Mouse (Mus musculus) myocyte (in vitro differentiated cells): Measurements from ENCODE around the gene Ciao2b.

ENCODE experiments used
- CEBPB ChIP-seq: IDR thresholded peaks from 2 replicates; pipeline ENCODE4 v1.6.1; 2011; ENCODE audit warnings: mild to moderate bottlenecking, moderate library complexity; ENCODE audit not compliant: poor library complexity, insufficient read depth, severe bottlenecking
- E2F4 ChIP-seq: IDR thresholded peaks from one replicate; pipeline ENCODE4 v1.6.1; 2011; ENCODE audit warnings: mild to moderate bottlenecking, control low read depth, moderate library complexity; ENCODE audit not compliant: insufficient read depth
- MAX ChIP-seq: IDR thresholded peaks from one replicate; pipeline ENCODE4 v1.6.1; 2011; ENCODE audit warnings: low read depth, mild to moderate bottlenecking, control low read depth
- MYOD1 ChIP-seq, 3 experiments: IDR thresholded peaks; one replicate each; pipeline ENCODE4 v1.6.1; 2011; ENCODE audit warnings: control low read depth in 2 of 3, low read depth in 2 of 3, mild to moderate bottlenecking in 2 of 3, moderate library complexity in 1 of 3; ENCODE audit not compliant: insufficient read length in 2 of 3, control insufficient read depth in 1 of 3
- MYOG ChIP-seq, 3 experiments: IDR thresholded peaks; one replicate each; pipeline ENCODE4 v1.6.1; 2011; ENCODE audit warnings: control low read depth in 2 of 3, low read depth in 2 of 3, mild to moderate bottlenecking in 2 of 3; ENCODE audit not compliant: insufficient read length in 2 of 3, control insufficient read depth in 1 of 3, insufficient read depth in 1 of 3
- POLR2A ChIP-seq: IDR thresholded peaks from one replicate; pipeline ENCODE4 v1.6.1; 2011; ENCODE audit warnings: low read depth, mild to moderate bottlenecking, control low read depth, moderate library complexity; ENCODE audit not compliant: insufficient read length
- POLR2AphosphoS2 ChIP-seq: IDR thresholded peaks from one replicate; pipeline ENCODE4 v1.6.1; 2011; ENCODE audit warnings: low read depth, control low read depth; ENCODE audit not compliant: insufficient read length
- USF1 ChIP-seq: IDR thresholded peaks from one replicate; pipeline ENCODE4 v1.6.1; 2011; ENCODE audit warnings: low read depth, mild to moderate bottlenecking, control low read depth, moderate library complexity

- no peak for TF ChIP-seq POLR2A
- no peak for TF ChIP-seq USF1
- TF ChIP-seq MYOG (IDR thresholded peaks at IDR 0.05; ENCODE audit: control insufficient read depth in 1 of 3, insufficient read depth in 1 of 3, insufficient read length in 2 of 3, low read depth in 2 of 3): no peak
- no peak for TF ChIP-seq MYOD1 (IDR thresholded peaks at IDR 0.05; ENCODE audit: control insufficient read depth in 1 of 3, insufficient read length in 2 of 3, low read depth in 2 of 3)
- TF ChIP-seq CEBPB: no peak
- TF ChIP-seq E2F4: no peak
- TF ChIP-seq POLR2AphosphoS2: no peak
- no peak for TF ChIP-seq MAX
These were observed 51.5 kb downstream of the Ciao2b start for GRCm38 (mm10) chr8:104590284-104590683.
